Mouse (Mus musculus) erythroblast, embryonic 14.5 days (primary cell): Measurements from ENCODE around the gene Nfatc2. TPM values are rescaled to one million over a fixed set of nuclear protein-coding genes. Genes with fewer than 3 reads are reported as not detected.

Experiments
- H3K27me3 ChIP-seq: 2 replicates; pipeline ENCODE4 v1.6.1; 2012; ENCODE audit warnings: inconsistent platforms; ENCODE audit not compliant: control insufficient read depth
- H3K36me3 ChIP-seq: 2 replicates; pipeline ENCODE4 v1.6.1; 2012; ENCODE audit warnings: mild to moderate bottlenecking, inconsistent platforms; ENCODE audit not compliant: control insufficient read depth
- H3K4me1 ChIP-seq: 2 replicates; pipeline ENCODE4 v1.6.1; 2012; ENCODE audit warnings: inconsistent platforms; ENCODE audit not compliant: control insufficient read depth
- H3K4me3 ChIP-seq: replicated peaks from 2 replicates; pipeline ENCODE3; 2012; ENCODE audit warnings: moderate library complexity, mild to moderate bottlenecking, inconsistent platforms
- H3K9me3 ChIP-seq: 2 replicates; pipeline ENCODE4 v1.6.1; 2012; ENCODE audit warnings: low read length, inconsistent platforms, mixed read lengths; ENCODE audit not compliant: control insufficient read depth
- GATA1 ChIP-seq: IDR thresholded peaks from 2 replicates; pipeline ENCODE4 v1.6.1; 2012; ENCODE audit warnings: low read length, inconsistent platforms, mixed read lengths
- TAL1 ChIP-seq: IDR thresholded peaks from 3 replicates; pipeline ENCODE4 v1.6.1; 2012; ENCODE audit warnings: low read length, inconsistent platforms, mixed read lengths
- polyA plus RNA-seq: library from polyadenylated mRNA; stranded (reverse); fragments of >175 nt; gene quantifications from 2 replicates; pipeline ENCODE4 v1.2.3, GENCODE M21; 2012

The Nfatc2 gene
- polyA plus RNA-seq, 1 experiment, result not detected

DNA sequence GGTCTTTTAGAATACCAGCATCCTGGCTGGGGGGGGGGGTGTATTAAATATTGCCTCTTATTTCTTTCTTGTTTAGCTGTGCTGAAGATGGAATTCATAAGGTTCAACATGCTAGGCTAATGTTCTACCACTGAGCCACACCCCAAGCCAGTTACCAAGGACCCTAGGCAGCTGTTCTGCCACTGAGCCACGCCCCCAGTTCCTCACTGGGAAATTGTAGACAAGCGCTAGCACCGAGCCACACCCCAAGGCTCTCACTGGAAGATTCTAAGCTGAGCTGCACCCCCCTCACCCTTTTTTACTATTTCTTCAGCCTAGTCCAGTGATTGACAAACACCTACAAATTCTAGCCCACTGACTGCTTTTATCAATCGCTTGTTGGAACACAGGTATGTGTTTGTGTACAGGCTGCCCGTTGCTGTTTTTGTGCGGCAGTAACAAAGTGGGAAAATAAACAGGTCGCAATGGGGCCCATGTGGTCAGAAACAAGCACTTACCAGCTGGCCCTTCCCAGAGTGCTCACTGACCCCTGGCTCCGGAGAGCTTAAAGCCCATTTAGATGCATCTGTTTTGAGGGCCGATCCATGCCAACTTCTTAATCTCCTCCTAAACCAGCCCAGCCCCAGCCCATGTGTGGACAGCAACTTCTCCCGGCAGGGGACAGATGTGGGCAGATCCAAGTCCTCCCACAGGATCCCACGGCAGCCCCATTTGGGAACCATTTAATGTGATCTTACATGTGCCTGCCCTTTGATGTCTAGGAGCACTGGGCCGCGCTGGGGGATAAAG, 11.8 kb upstream of the Nfatc2 start:
- TF ChIP-seq GATA1, result no peak
- TF ChIP-seq TAL1, result no peak
- Histone ChIP-seq H3K4me3 (no peak overlapping the region), H3K9me3 (no peaks in the 10 kb centered on the region), H3K4me1 (no peaks in the 10 kb centered on the region), H3K36me3 (no peaks in the 10 kb centered on the region), H3K27me3 (no peaks in the 10 kb centered on the region)

DNA sequence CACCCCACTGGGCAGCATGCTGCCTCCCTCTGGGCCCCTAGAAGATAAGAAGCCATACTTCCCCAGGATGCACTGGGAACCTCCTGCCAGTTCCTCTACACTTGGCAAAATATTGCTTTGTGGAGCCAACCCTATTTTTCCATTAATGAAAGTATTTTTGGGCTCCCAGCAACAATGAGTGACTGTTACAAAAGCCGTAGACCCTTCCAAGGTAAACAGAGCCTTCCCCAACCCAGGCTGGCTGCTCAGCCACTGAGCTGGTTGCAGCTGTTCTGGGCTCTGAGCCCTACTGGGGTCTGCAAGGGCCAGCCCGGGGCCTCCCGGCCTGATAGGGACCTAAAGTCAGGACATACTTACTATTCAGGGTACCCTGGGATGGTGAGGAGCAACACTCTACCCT, 9.5 kb upstream of the Nfatc2 start:
- Histone ChIP-seq H3K4me3 (no peak overlapping the region), H3K27me3 (no peaks in the 10 kb centered on the region), H3K36me3 (no peaks in the 10 kb centered on the region), H3K9me3 (no peaks in the 10 kb centered on the region), H3K4me1 (no peaks in the 10 kb centered on the region)
- TF ChIP-seq TAL1 (no peak), GATA1 (no peak)

DNA sequence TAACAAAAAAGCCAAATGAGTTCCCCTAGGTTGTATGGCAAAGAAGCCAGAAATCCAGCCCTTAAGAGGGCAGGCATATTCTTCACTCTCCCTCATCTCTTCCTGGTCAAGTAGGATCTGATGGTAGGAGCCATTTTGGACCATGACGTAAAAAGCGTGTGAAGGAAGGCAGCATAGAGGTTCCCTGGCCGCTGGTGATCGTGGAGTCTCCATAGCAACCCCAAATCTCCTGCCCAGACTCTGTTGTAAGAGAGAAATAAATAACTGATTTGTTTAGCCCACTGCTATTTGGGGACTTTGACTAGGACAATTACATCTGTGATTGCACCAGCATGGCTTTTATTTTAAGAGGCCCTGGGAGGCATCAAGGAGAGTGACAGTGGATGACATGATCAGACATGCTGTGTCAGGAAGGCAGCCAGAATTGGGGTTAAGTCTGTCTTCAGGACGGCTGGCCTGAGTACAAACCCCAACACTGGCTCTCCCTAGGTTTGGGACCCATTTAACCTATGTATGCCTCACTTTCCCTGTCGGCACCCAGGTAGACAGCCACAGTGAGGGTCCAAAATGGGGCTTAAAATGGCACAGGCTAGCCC, 8.3 kb upstream of the Nfatc2 start:
- no peaks in the 10 kb centered on the region for H3K4me1 ChIP-seq

DNA sequence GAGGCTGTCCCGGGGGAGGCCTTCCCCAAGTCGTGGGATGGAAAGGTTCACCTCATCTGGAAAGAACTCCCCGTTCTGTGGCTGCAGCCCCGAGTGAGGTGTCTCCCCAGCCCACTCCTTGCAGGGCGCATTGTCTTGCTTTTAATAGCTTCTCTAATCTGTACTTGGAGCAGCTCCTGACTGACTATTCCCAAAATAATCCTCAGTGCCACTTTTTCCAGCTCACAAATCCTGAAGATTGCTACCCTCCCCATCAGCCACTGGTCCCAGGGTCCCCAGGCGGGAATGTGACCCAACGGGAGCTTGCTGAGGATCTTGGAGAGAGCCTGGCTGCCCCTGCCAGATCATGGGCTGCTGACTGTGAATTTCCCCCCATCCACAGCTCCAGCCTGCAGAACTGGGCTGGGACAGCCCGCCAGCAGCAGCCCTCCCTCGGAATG, 6.7 kb upstream of the Nfatc2 start:
- TF ChIP-seq TAL1 (no peak), GATA1 (no peak)
- H3K9me3 ChIP-seq, result no peaks in the 10 kb centered on the region
- H3K27me3 ChIP-seq, result peaks cover 3% of the 10 kb centered on the region
- no peaks in the 10 kb centered on the region for H3K4me1 ChIP-seq
- H3K4me3 ChIP-seq, result no peak overlapping the region
- H3K36me3 ChIP-seq, result no peaks in the 10 kb centered on the region

More for the DNA sequence above, 8.3 kb upstream of the Nfatc2 start:
- H3K4me3 ChIP-seq, result no peak overlapping the region
- no peaks in the 10 kb centered on the region for H3K27me3 ChIP-seq
- no peak for TF ChIP-seq GATA1
- TF ChIP-seq TAL1, result no peak
- H3K36me3 ChIP-seq, result no peaks in the 10 kb centered on the region
- H3K9me3 ChIP-seq, result no peaks in the 10 kb centered on the region

DNA sequence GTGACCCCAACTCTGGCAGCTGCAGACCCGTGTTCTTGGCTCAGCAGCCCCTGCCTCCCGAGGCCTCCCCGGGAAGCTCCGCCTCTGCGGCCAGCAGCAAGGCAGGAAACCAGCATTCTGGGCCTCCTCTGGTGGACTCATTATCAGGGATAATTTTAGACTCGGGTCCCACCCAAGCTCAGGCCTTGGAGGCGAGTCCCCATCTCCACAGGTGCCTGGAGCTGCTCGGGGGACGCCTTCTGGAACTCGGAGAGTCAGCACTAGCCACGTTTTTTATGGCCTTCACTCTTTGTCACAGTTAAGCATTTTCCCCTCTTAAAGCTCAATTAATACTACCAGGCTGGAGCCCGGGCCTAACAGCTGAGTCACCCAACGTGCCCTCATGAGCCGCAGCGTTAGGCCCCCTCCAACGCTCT, 3.2 kb upstream of the Nfatc2 start:
- H3K36me3 ChIP-seq, result no peaks in the 10 kb centered on the region
- peaks cover 37% of the 10 kb centered on the region for H3K27me3 ChIP-seq
- TF ChIP-seq GATA1 (no peak), TAL1 (no peak)
- peaks cover 2% of the 10 kb centered on the region; the same call in 1 of the 2 replicates for H3K9me3 ChIP-seq
- no peak overlapping the region for H3K4me3 ChIP-seq
- no peaks in the 10 kb centered on the region for H3K4me1 ChIP-seq

DNA sequence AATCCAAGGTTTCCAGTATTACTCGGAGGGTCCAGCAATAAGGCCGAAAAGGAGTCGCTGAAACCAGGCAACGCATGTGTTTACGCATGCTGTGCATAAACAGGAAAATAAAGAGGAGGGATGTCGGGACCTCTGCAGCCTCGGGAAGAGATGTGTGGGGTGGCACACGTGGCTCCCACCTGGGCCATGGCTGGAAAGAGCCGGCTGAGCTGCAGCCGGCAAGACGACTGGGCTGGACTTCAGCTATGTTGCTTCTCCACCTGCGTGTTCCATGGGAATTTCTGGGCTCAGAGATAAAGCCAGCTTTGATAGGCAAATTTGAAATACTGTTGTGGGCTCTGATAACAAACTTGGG, 907 bp upstream of the Nfatc2 start:
- Histone ChIP-seq H3K27me3 (peaks cover 46% of the 10 kb centered on the region), H3K4me3 (no peak overlapping the region), H3K4me1 (no peaks in the 10 kb centered on the region), H3K9me3 (peaks cover 2% of the 10 kb centered on the region; the same call in 1 of the 2 replicates), H3K36me3 (no peaks in the 10 kb centered on the region)
- TF ChIP-seq GATA1, result no peak
- no peak for TF ChIP-seq TAL1

DNA sequence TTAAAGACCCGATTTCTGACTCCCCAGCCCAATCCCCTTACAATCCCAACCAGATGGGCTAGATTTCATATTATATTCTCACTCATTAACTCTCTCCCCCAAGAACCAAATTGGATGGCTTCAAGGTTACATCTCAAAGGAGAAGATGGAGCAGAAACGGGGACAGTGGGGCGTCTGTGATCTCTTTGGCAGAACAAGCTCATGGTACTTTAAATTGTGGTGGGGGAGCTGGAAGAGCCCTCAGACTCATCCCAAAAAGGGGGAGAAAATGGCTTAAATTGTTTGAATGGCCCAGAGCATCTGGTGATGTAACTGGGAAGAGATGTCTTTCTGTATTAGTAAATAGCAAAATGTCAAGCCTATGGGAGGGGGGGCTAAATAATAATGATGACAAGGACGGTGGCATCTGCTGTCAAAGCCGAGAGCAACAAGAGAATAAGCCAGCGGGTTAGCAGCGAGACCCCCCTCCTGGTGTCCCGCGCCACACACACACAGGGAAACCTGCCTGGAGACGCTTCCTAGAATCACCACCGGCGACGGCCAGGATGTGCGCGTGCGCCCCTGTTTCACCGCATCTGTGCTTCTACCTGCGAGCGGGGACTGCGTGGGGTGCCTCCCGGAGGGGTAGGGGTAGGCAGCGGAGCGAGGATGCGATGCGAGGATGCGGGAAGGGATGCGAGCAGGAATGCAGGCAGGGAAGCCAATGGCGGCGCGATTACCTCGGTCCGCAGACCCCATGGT, 537 bp downstream of the Nfatc2 start:
- Histone ChIP-seq H3K9me3 (peaks cover 2% of the 10 kb centered on the region; the same call in 1 of the 2 replicates), H3K27me3 (peaks cover 46% of the 10 kb centered on the region), H3K4me3 (no peak overlapping the region)

DNA sequence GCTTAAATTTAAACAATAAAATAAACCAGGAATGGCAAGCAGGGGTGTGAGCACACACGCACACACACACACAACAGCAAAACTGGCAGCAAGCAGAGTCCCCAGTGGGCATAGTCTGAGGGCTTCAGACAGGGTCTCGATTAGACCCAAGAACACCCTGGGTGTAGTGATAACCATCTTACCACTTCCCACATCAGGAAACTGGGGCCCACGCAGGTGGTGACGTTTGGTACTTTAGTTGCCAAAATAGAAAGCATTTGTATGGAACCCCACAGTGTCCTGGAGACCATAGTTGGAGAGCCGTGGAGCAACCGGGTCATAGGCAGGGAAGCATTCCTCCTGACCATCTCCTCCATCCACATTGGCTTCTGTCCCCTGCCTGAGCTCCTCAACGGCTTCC, 5.8 kb downstream of the Nfatc2 start:
- TF ChIP-seq TAL1, result no peak
- no peak for TF ChIP-seq GATA1
- Histone ChIP-seq H3K9me3 (no peaks in the 10 kb centered on the region), H3K27me3 (peaks cover 23% of the 10 kb centered on the region), H3K4me3 (no peak overlapping the region), H3K36me3 (no peaks in the 10 kb centered on the region), H3K4me1 (peaks cover 5% of the 10 kb centered on the region)

More for the DNA sequence above, 537 bp downstream of the Nfatc2 start:
- Histone ChIP-seq H3K36me3 (no peaks in the 10 kb centered on the region), H3K4me1 (no peaks in the 10 kb centered on the region)
- TF ChIP-seq GATA1 (no peak), TAL1 (no peak)

DNA sequence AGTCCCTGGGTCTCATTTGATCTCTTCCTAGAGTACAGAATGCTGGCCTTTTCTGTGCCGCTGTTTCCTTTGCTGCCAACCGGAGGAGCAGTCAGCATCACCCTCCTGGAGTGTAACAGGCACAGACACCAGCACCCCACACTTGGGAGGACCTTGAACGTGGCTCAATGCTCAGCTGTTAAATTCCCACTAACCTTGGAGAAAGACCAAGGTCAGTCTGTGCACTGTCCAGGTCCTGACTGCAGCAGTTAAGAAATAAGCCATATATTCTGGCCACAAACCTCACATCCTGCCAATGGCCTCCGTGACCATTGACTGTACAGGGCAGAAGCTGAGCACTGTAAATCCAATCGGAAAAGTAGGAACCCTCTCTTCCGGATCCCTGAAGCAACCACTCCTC, 7.8 kb downstream of the Nfatc2 start:
- Histone ChIP-seq H3K9me3 (no peaks in the 10 kb centered on the region), H3K27me3 (peaks cover 28% of the 10 kb centered on the region), H3K4me3 (no peak overlapping the region), H3K36me3 (no peaks in the 10 kb centered on the region), H3K4me1 (peaks cover 14% of the 10 kb centered on the region)
- TF ChIP-seq GATA1 (no peak), TAL1 (no peak)
